Mouse (Mus musculus) C2C12 (cell line): ENCODE results near the gene D430041D05Rik.

Experiments
- CTCF ChIP-seq: IDR thresholded peaks from one replicate; pipeline ENCODE4 v1.5.1; 2011; ENCODE audit not compliant: control insufficient read depth, insufficient read depth, insufficient read length
- USF1 ChIP-seq: IDR thresholded peaks from one replicate; pipeline ENCODE4 v1.6.1; 2011; ENCODE audit warnings: low read depth, mild to moderate bottlenecking, control low read depth, moderate library complexity

DNA sequence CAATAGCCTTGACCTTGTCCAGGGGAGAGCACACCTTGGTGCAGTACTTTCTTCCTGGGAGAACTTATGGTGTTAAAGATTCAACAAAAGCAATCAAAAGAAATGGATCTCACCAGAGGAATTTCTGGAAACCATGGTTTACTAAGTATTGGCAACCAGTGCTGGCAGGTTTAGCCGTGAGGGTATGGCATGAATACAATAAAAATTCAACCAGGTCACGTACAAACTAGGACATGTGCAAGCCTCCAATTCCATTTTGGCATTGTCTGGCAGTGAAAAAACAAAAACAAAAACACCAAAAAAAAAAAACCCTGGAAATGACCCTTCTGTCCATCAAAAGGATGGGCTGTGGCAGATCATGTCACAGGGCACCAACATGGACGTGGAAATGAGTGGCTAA, 256.9 kb downstream of the D430041D05Rik start:
- TF ChIP-seq CTCF (no peak), USF1 (no peak)
